Comparison of ENCODE assay signal across 13 mouse cellular contexts in the genomic region with DNA sequence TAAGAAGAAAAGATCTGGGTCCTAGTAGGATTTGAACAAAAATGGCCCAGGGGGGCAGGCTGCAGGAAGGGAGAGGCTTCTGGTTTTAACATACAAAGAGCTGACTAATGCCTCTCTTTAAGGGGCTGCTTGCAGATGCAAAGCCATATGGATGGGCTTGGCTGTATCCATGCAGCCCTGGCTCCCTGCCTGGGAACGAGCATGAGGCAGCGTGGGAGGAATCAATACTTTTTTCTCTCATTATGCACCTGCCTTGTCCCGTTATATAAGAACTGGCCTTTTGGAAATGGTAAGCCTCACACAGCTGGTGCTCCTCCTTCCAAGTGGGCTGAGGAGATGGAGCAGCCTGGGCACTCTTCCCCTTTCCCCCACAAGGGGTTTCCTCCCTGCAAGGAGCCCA.
A peak's percentile ranks its signal among the peaks of the same experiment; 100 is the strongest.
DNase-seq lines count a peak whose midpoint lies in the region; ATAC-seq lines count a peak whose summit lies in the region.
"Had no signal": no experiment of that assay in that cellular context is flagged by ENCODE, and none has a peak within 500 bp of the region (broad histone marks: within the 10 kb centered on the region; RNA-seq: fewer than 3 reads in every experiment).

No protein-coding gene starts in this region.

- no peak overlapping the region for H3K4me2 ChIP-seq in forebrain, embryonic 14.5 days (ENCODE audit: low read length)
- H3K4me2 ChIP-seq in forebrain, embryonic 12.5 days = no peak overlapping the region

- WGBS in forebrain, embryonic 14.5 days = 44% methylated on average over 3 of the region's 3 CpGs
- 53% methylated on average over 3 of the region's 3 CpGs for WGBS in forebrain, embryonic 12.5 days

- no peak overlapping the region for H3K4me3 ChIP-seq in forebrain, embryonic 14.5 days (ENCODE audit: low read depth, low read length)
- H3K4me3 ChIP-seq in forebrain, embryonic 12.5 days (replicated peaks) = no peak overlapping the region
- H3K4me3 ChIP-seq: embryonic facial prominence, embryonic 10.5 days had no signal

- peak overlapping the region; percentile 58; the same call in 1 of the 2 replicates for H3K27ac ChIP-seq in forebrain, embryonic 14.5 days (ENCODE audit: low read depth, low read length)
- H3K27ac ChIP-seq in forebrain, embryonic 12.5 days = no peak overlapping the region
- H3K27ac ChIP-seq: embryonic facial prominence, embryonic 10.5 days had no signal

- H3K9me3 ChIP-seq in forebrain, embryonic 14.5 days (replicated peaks; ENCODE audit: control insufficient read depth, low read length) = peaks cover 7% of the 10 kb centered on the region; the same call in 1 of the 2 replicates
- peaks cover 10% of the 10 kb centered on the region; the same call in 1 of the 2 replicates for H3K9me3 ChIP-seq in forebrain, embryonic 12.5 days

- DNase-seq in forebrain, embryonic 14.5 days (ENCODE audit: low spot score) = peak; percentile 76
- peak; percentile 75 to 83 for DNase-seq in layer of hippocampus, postnatal 25 days (ENCODE audit: extremely low spot score in 1 of 2, low spot score in 1 of 2)
- peak; percentile 94 to 95 for DNase-seq in right cerebral cortex, postnatal 10 days (ENCODE audit: low spot score in 2 of 2)
- DNase-seq in adrenal gland, postnatal 14 days = no peak
- no peak for DNase-seq in adrenal gland, adult (ENCODE audit: inconsistent age in 2 of 2, low spot score in 1 of 2)
- DNase-seq in spleen, postnatal 14 days (ENCODE audit: low spot score in 2 of 2) = no peak
- DNase-seq: adrenal gland, postnatal 36 days; gastrocnemius, postnatal 14 days; lung, postnatal 14 days had no signal

- H3K27me3 ChIP-seq in forebrain, embryonic 14.5 days (replicated peaks; ENCODE audit: control insufficient read depth, insufficient read depth, low read length) = no peaks in the 10 kb centered on the region
- H3K27me3 ChIP-seq in forebrain, embryonic 12.5 days = peaks cover 40% of the 10 kb centered on the region

- H3K9ac ChIP-seq in forebrain, embryonic 14.5 days (ENCODE audit: low read length) = no peak overlapping the region
- H3K9ac ChIP-seq in forebrain, embryonic 12.5 days = no peak overlapping the region

- peak; percentile 63; the same call in 1 of the 2 replicates for ATAC-seq in forebrain, embryonic 14.5 days
- ATAC-seq in forebrain, embryonic 12.5 days (ENCODE audit: low FRiP score) = no peak
- ATAC-seq in frontal cortex, adult (ENCODE audit: low TSS enrichment) = peak; percentile 79
- ATAC-seq: intestine, postnatal 0 days had no signal

- no peaks in the 10 kb centered on the region for H3K36me3 ChIP-seq in forebrain, embryonic 14.5 days (ENCODE audit: control insufficient read depth, insufficient read depth, low read length)
- H3K36me3 ChIP-seq in forebrain, embryonic 12.5 days (replicated peaks) = no peaks in the 10 kb centered on the region
- H3K36me3 ChIP-seq: embryonic facial prominence, embryonic 10.5 days had no signal

- no peaks in the 10 kb centered on the region for H3K4me1 ChIP-seq in forebrain, embryonic 14.5 days (ENCODE audit: control insufficient read depth, insufficient read depth, low read length)
- peaks cover 11% of the 10 kb centered on the region; the same call in 1 of the 2 replicates for H3K4me1 ChIP-seq in forebrain, embryonic 12.5 days

Comparison
In these comparisons a context has a peak if more than half of its experiments do, and no peak if none do; other contexts are left out.
1. DNase-seq: peak in forebrain, embryonic 14.5 days (single experiment), layer of hippocampus, postnatal 25 days (2 of 2) and right cerebral cortex, postnatal 10 days (2 of 2); none in adrenal gland, postnatal 14 days (single experiment), adrenal gland, adult (0 of 2) and spleen, postnatal 14 days (0 of 2).